Mouse (Mus musculus) splenic B cell, adult 2 months (primary cell): ENCODE measurements around the gene Trabd.

Experiments
- DNase-seq: peaks from one replicate; pipeline ENCODE4 v3.0.0-alpha.2; 2011; ENCODE audit warnings: low read depth, low spot score
- H3K27me3 ChIP-seq: 2 replicates; pipeline ENCODE4 v1.6.1; 2012; ENCODE audit warnings: mild to moderate bottlenecking, low read length, moderate library complexity, mixed read lengths; ENCODE audit not compliant: control insufficient read depth, poor library complexity, insufficient read depth, severe bottlenecking
- H3K36me3 ChIP-seq: 2 replicates; pipeline ENCODE4 v1.6.1; 2012; ENCODE audit warnings: mild to moderate bottlenecking, low read length, moderate library complexity, mixed read lengths; ENCODE audit not compliant: control insufficient read depth, poor library complexity, insufficient read depth, severe bottlenecking

Trabd gene

DNA sequence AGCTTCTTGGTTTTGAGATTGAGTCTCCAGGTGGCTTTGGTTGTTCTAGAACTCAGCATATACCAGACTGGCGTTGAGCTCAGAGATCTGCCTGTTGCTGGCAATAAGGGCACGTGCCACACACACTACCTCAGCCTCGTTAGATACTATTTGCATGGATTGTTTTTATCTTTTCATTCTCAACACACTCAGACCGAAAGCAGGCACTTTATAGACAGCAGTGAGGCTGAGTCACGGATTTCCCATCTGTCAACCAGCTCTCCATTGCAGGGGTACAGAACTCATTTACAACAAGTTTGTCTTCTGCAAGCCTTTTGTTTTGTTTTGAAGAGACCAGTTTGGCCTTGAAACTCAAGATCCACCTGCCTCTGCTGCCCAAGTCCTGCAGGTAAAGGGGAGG lies 22.5 kb downstream of the Trabd start:
- Histone ChIP-seq H3K27me3 (no peaks in the 10 kb centered on the region), H3K36me3 (peaks cover 14% of the 10 kb centered on the region)
- no peak for DNase-seq

DNA sequence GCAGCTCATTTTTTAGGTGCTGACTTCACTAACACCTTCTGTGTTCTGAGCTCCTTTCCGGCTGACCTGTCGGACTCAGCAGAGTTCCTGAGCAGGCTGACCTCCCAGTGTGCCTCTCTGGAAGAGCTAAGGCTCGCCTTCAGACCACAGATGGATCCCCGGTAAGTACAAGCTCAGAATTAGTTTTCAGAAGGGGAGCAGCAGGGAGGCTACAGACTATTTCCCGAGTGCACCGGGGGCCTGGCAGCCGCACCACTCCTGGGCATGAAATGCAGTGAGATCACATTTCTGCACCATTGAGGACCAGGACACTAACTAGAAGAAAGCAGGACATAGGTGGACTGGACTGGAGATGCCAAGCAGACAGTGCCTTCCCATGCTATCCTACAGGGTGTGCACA lies 23.7 kb downstream of the Trabd start:
- H3K36me3 ChIP-seq, result peaks cover 14% of the 10 kb centered on the region
- DNase-seq, result no peak
- no peaks in the 10 kb centered on the region for H3K27me3 ChIP-seq

DNA sequence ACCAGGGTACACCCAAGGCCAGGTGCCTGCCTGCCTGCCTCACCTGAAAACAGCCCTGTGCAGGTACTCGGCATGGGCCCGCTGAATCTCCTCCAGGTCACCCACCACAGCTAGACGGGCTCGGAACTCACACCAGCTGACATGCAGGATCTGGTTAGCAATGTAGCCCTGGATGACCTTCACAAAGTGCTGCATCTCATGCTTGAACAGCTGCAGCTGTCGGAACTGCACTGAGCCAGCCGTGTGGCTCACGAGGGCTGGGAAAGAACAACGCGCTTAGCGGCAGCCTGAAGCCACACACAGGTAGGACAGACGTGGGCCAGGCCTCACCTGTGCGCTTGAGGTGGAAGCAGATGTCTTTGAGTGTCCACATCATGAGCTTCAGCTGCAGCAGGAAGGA lies 25.9 kb downstream of the Trabd start:
- no peaks in the 10 kb centered on the region for H3K27me3 ChIP-seq
- no peak for DNase-seq
- peaks cover 12% of the 10 kb centered on the region for H3K36me3 ChIP-seq

DNA sequence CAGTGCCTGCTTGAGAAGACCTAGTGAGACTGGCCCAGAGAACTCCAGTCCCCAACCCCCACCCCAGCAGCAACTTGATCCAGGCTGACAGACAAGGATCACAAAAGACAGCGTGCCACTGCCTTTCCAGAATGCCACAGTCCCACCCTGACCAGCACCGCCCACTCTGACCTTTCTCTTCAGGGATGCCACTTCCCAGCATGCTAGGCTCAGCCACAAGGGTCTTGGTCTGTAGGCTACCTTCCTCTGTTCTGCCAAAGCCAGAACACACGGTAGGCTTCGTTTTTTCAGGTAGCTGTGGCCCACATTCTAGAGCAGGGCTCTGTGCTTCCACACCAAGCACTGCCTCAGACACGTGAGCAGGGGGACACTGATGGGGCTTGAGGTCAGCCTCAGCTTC lies 27.7 kb downstream of the Trabd start:
- H3K27me3 ChIP-seq, result no peaks in the 10 kb centered on the region
- DNase-seq, result no peak
- H3K36me3 ChIP-seq, result peaks cover 10% of the 10 kb centered on the region

DNA sequence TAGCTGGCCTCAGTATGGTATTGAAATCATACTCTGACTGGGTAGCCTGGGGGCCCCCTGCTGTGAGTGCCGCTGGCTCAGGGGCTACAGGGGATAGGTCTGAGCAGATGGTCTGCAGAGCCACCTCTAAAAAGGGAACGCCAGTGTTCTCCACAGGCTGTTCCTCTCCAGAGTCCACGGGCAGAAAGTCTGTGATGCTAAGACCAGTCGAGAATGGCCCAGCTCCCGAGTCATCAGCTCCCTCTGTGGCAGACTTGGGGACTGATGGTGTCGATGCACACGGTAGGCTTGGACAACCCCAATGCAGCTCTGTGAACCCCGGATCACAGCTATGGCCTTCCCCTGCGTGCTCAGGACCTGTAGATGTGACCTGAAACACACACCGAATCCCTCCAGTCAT lies 29.0 kb downstream of the Trabd start:
- DNase-seq, result no peak
- Histone ChIP-seq H3K27me3 (no peaks in the 10 kb centered on the region), H3K36me3 (peaks cover 9% of the 10 kb centered on the region; the same call in 1 of the 2 replicates)

DNA sequence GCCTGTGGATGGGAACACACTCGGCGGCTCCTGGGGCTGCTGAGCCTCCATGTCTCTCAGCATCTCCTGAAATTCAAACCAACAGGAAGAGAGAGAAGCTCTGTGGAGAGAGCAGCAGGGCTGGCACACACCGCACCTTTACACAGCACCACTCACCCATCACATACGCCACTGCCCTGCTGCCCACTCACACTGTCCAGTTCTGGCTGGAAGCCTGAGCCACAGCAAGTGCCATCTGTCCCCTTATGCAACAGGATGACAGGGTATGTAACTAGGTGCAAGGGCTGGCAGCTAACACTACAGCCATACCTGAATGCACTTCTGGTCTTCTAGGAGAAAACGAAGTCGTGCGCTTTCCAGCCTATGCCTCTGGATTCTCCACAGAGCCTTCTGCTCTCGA lies 29.5 kb downstream of the Trabd start:
- no peak for DNase-seq
- H3K36me3 ChIP-seq, result peaks cover 9% of the 10 kb centered on the region; the same call in 1 of the 2 replicates

DNA sequence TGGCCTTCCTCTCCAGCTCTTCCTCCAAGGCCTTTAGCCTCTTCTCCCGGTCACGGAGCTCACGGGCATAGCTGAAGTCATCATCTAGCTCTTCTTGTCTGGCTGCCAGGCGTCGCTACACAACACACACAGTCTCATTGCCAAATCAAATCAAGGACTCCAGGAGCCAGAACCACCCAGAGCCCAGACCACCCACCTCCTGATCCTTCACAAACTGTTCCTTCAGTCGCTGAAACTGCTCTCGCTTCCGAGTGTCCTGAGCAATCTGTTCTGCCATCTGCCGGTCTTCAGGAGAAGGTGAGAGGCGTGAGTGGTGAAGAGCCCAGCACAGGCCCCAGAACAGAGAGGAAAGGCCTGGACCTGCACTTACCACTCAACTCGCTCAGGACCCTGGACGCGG lies 31.1 kb downstream of the Trabd start:
- no peak for DNase-seq
- H3K36me3 ChIP-seq, result peaks cover 9% of the 10 kb centered on the region
- no peaks in the 10 kb centered on the region for H3K27me3 ChIP-seq

More for the DNA sequence above, 29.5 kb downstream of the Trabd start:
- H3K27me3 ChIP-seq, result no peaks in the 10 kb centered on the region

DNA sequence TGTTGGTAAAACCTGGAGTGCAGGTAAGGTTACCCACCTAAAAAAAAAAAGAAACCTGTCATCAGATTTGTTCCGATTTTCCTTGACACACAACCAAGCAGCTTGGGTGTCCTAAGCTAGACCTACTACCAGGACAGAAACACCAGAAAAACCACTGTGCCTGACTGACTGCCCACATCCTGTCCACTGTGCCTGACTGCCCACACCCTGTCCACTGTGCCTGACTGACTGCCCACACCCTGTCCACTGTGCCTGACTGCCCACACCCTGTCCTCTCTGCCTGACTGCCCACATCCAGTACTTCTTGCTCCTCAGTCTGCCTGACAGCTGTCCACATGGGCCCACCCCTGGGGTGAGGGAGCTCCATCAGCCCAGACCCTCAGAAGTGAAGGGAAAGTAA lies 32.1 kb downstream of the Trabd start:
- Histone ChIP-seq H3K27me3 (no peaks in the 10 kb centered on the region), H3K36me3 (peaks cover 8% of the 10 kb centered on the region)

DNA sequence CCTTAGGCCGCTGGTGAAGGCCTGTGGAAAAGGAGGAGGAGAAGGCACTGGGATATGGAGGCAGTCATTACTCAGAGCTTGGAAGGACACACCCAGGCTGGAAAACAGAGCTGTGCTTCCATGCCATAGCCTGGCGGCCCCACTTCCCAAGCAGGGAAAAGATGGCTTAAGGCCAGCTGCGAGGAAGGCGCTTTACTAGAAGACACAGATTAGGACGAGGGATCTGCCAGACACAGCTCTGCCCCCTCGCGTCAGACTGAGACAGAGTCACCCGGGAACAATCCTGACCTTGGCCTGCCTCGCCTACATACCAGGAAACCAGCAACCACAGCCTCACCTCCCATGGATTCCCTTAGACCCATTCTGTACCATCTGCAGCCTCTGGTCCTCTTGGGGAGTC lies 35.2 kb downstream of the Trabd start:
- H3K27me3 ChIP-seq, result no peaks in the 10 kb centered on the region
- DNase-seq, result no peak
- peaks cover 7% of the 10 kb centered on the region for H3K36me3 ChIP-seq

More for the DNA sequence above, 32.1 kb downstream of the Trabd start:
- no peak for DNase-seq

DNA sequence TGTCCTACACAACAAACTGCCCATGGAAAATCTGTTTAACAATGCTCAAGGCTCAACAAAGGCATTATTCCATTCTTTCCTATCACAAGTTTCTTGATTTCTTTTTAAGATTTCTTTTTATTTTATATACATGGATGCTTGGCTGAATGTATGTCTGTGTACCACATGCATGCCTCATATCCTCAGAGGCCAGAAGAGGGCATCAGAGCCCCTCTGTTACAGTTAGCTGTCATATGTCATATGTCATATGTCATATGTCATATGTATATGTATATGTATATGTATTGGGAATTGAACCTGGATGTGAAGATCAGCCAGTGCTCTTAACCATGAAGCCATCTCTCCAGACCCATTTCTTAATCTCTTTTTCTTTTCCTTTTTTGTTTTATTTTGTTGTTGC lies 43.1 kb downstream of the Trabd start:
- DNase-seq, result peak; percentile 83

DNA sequence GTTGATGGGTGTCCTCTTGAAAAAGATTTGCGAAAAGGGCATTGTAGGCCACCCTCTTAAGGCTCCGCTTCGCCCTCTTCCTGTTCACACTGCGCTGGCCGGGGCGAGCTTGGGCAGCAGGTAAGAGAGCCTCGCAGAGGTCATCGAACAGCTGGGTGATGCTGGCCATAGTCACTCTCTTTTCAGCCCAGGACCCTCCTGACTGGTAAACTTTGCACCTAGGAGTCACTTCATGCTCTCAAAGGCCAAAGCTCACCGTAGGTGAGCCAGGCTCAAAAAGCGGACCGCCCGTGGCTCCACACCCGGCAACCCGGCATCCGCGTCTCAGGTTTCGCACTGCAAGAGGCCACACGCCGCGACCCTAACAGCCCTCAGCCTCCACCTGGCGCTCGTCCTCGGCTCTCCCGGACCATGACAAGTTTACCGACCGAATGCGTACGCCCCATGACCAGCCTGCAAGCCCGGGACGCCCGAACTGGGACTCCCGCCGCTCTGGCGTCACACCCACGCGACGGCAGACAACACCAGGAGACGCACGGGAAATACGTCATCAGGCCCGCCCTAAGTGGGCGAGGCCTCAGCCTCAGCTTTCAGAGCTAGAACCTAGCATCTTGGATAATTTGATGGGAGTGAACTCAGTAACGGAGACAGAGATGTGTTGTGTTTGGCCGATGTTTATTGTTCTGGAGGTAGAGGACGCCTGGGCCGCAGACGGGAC lies 47.9 kb downstream of the Trabd start, which contains the start of gene Tubgcp6:
Gene Tubgcp6 (minus strand): TSS at position 464 of the 718 bp plus-strand sequence.
- peak; percentile 94 for DNase-seq
- H3K36me3 ChIP-seq, result peaks cover 11% of the 10 kb centered on the region; the same call in 1 of the 2 replicates
- H3K27me3 ChIP-seq, result no peaks in the 10 kb centered on the region

More for the DNA sequence above, 43.1 kb downstream of the Trabd start:
- Histone ChIP-seq H3K36me3 (peaks cover 6% of the 10 kb centered on the region; the same call in 1 of the 2 replicates), H3K27me3 (no peaks in the 10 kb centered on the region)

DNA sequence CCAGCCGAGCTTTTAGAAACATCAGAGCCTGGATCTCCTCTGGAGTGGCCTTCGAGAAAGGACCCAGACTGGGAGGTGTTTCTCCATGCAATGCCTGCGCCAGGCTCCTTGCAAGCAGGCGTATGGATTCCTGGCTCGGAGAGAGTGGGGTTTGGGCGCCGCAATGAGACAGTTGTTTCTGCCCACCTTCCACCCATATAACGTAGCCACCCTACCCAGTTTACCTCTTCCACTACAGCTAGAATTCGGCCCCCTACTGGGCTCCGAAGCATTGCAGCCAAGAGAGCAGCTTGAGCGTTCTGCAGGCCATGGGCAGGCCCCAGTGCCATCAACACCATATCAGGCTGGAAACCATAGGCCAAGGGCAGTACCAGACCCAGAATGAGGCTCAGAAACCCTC lies 48.7 kb downstream of the Trabd start:
- Histone ChIP-seq H3K36me3 (peaks cover 11% of the 10 kb centered on the region; the same call in 1 of the 2 replicates), H3K27me3 (no peaks in the 10 kb centered on the region)
- no peak for DNase-seq

DNA sequence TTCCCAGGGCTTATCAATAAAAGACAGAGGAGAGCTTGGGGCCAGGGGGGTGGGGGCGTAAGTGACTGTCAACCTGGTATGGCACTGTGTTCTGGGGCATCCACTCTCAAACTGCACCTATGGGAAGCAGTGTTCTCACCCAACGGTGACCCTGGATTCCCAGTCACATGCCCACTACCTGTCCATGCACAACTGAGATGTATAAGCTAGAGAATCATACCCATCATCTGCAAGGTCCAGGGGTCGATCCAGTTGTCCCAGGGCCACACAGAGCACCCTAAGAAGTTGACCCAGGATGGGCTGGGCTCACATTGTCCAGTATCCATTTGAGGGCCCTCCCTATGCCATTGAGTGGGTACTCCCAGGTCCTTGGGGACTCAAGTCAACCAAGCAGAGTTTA lies 49.4 kb downstream of the Trabd start:
- DNase-seq, result no peak
- H3K27me3 ChIP-seq, result no peaks in the 10 kb centered on the region
- H3K36me3 ChIP-seq, result peaks cover 11% of the 10 kb centered on the region; the same call in 1 of the 2 replicates

DNA sequence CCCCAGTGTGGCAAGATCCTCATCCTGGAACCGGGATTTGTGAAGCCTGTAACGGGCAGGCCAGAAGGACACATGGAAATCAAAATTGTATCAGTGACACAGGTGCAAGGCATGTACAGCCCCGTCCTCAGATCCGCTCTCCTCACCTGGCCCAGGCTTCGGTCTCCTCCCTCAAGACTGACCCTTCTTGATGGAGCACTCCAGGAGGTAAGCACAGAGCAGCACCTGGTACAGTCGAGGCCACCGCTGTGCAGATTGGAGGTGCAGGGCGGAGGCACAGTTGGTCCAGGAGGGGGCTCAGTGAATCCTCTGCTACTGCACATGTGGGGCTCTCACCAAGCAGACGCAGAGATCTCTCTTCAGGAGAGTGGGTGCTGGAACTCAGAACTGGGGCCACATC lies 50.4 kb downstream of the Trabd start:
- no peaks in the 10 kb centered on the region for H3K27me3 ChIP-seq
- DNase-seq, result no peak
- peaks cover 11% of the 10 kb centered on the region; the same call in 1 of the 2 replicates for H3K36me3 ChIP-seq

DNA sequence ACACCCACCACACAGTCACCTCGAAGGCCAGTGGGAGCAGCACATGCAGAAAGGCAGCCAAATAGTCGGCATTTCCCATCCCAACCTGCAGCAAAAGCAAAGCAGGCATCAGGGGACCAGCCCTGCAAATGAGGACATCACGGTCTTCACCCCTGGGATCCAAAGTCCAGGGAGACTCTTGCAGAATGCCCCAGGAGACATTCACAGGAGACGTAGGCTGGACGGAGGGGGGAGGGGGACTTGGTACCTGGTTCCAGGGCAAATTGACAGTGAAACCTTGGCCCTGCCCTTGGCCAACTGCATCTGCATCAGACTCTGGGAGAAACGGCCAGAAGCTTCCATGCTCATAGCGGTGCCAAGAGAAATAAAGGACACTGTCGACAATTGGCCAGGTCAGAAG lies 51.7 kb downstream of the Trabd start:
- DNase-seq, result no peak
- H3K27me3 ChIP-seq, result no peaks in the 10 kb centered on the region
- peaks cover 11% of the 10 kb centered on the region; the same call in 1 of the 2 replicates for H3K36me3 ChIP-seq
